Comparison of ENCODE assay signal across 21 mouse cellular contexts in genomic region chr11:34814319-34814718, GRCm38 (mm10).
"Had no signal": no experiment of that assay in that cellular context is flagged by ENCODE, and none has a peak within 500 bp of the region (broad histone marks: within the 10 kb centered on the region; RNA-seq: fewer than 3 reads in every experiment).

No protein-coding gene starts in this region.

- DNase-seq: gastrocnemius, adult 2 months; gastrocnemius, postnatal 10 days; gastrocnemius, postnatal 25 days; heart, postnatal 4 days; kidney, adult 11 months; layer of hippocampus, adult 9-11 months; liver; liver, embryonic 13.5 days had no signal

- H3K4me3 ChIP-seq: gastrocnemius, adult 2 months; heart, embryonic 10.5 days; heart, embryonic 12.5 days; hindbrain, embryonic 10.5 days; hindbrain, embryonic 12.5 days; kidney, embryonic 15.5 days; left cerebral cortex, adult 2 months; limb, embryonic 10.5 days; limb, embryonic 12.5 days; liver, embryonic 13.5 days; liver, embryonic 15.5 days had no signal

- ATAC-seq: hindbrain, embryonic 16.5 days; intestine, embryonic 16.5 days had no signal

- H3K4me2 ChIP-seq: heart, embryonic 12.5 days; hindbrain, embryonic 12.5 days; kidney, embryonic 15.5 days; limb, embryonic 12.5 days; liver, embryonic 11.5 days; liver, embryonic 13.5 days; liver, embryonic 15.5 days had no signal

- H3K27me3 ChIP-seq: heart, embryonic 12.5 days; hindbrain, embryonic 12.5 days; kidney, embryonic 15.5 days; limb, embryonic 12.5 days; liver, embryonic 13.5 days; liver, embryonic 15.5 days had no signal

- H3K4me1 ChIP-seq: heart, embryonic 10.5 days; heart, embryonic 12.5 days; hindbrain, embryonic 10.5 days; hindbrain, embryonic 12.5 days; kidney, embryonic 15.5 days; limb, embryonic 10.5 days; limb, embryonic 12.5 days; liver, embryonic 13.5 days; liver, embryonic 15.5 days had no signal

- H3K9ac ChIP-seq: heart, embryonic 12.5 days; hindbrain, embryonic 12.5 days; kidney, embryonic 15.5 days; limb, embryonic 12.5 days; liver, embryonic 13.5 days; liver, embryonic 15.5 days had no signal

- H3K9me3 ChIP-seq: heart, embryonic 10.5 days; heart, embryonic 12.5 days; hindbrain, embryonic 12.5 days; kidney, embryonic 15.5 days; limb, embryonic 10.5 days; limb, embryonic 12.5 days; liver, embryonic 13.5 days; liver, embryonic 15.5 days had no signal

- H3K27ac ChIP-seq: gastrocnemius, adult 2 months; heart, embryonic 10.5 days; hindbrain, embryonic 10.5 days; hindbrain, embryonic 12.5 days; kidney, embryonic 15.5 days; kidney, postnatal 0 days; left cerebral cortex, adult 2 months; limb, embryonic 10.5 days; limb, embryonic 12.5 days; liver, embryonic 13.5 days; liver, embryonic 15.5 days had no signal
